Mouse (Mus musculus) liver, embryonic 11.5 days (tissue): ENCODE measurements around the gene Rgs17. TPM values are rescaled to one million over a fixed set of nuclear protein-coding genes. Genes with fewer than 3 reads are reported as not detected.

ENCODE experiments used
- ATAC-seq: fragments of 200-750 bp; cut with Nextera tagmentation; replicated peaks from 2 replicates; pipeline ENCODE4 v1.8.0; 2017; ENCODE audit warnings: moderate number of reproducible peaks, mild to moderate bottlenecking, moderate TSS enrichment, moderate library complexity; ENCODE audit not compliant: low FRiP score
- DNase-seq: peaks from one replicate; pipeline ENCODE4 v3.0.0-alpha.2; 2017; ENCODE audit warnings: low spot score
- H3K27ac ChIP-seq: fragments of 300-500 bp; sonication (generic); 2 replicates; pipeline ENCODE4 v1.5.1; 2014; ENCODE audit warnings: mild to moderate bottlenecking, low read depth, low read length, control low read depth
- H3K27me3 ChIP-seq: fragments of 300-500 bp; sonication (generic); replicated peaks from 2 replicates; pipeline ENCODE4 v1.6.1; 2014; ENCODE audit warnings: low read length, mixed read lengths; ENCODE audit not compliant: control insufficient read depth, insufficient read depth
- H3K36me3 ChIP-seq: fragments of 300-500 bp; sonication (generic); 2 replicates; pipeline ENCODE4 v1.6.1; 2014; ENCODE audit warnings: mild to moderate bottlenecking, low read length, moderate library complexity, mixed read lengths; ENCODE audit not compliant: control insufficient read depth, insufficient read depth
- H3K4me1 ChIP-seq: fragments of 300-500 bp; sonication (generic); replicated peaks from 2 replicates; pipeline ENCODE4 v1.6.1; 2014; ENCODE audit warnings: low read length, mixed read lengths; ENCODE audit not compliant: control insufficient read depth, insufficient read depth
- H3K4me2 ChIP-seq: fragments of 300-500 bp; sonication (generic); 2 replicates; pipeline ENCODE4 v1.6.1; 2014; ENCODE audit warnings: mild to moderate bottlenecking, control low read depth, moderate library complexity
- H3K4me3 ChIP-seq: fragments of 300-500 bp; sonication (generic); 2 replicates; pipeline ENCODE4 v1.5.1; 2014; ENCODE audit warnings: low read depth, low read length, control low read depth
- H3K9ac ChIP-seq: fragments of 300-500 bp; sonication (generic); 2 replicates; pipeline ENCODE4 v1.6.1; 2014; ENCODE audit warnings: low read depth, low read length, control low read depth
- H3K9me3 ChIP-seq: fragments of 300-500 bp; sonication (generic); 2 replicates; pipeline ENCODE4 v1.6.1; 2016; ENCODE audit warnings: low read length, inconsistent platforms, mixed read lengths; ENCODE audit not compliant: control insufficient read depth
- WGBS: fragments of 180-500 bp; shearing (Covaris S2); extraction: QIAGEN DNeasy Blood & Tissue Kit; methylation state at CpG from one replicate; pipeline ENCODE4 v1.1.7; 2014; 5-methylcytosine and 5-hydroxymethylcytosine counted together
- polyA plus RNA-seq: library from polyadenylated mRNA; unstranded; fragments of >200 nt; fragmentation: Nextera tagmentation; extraction: Ambion mirVana; gene quantifications from 2 replicates; pipeline ENCODE4 v1.2.1, GENCODE M21; 2014

The Rgs17 gene
- polyA plus RNA-seq, 1 experiment from 2014 or later = 0.59 TPM

- peak overlapping the region; percentile 84 for H3K4me3 ChIP-seq
- H3K9me3 ChIP-seq = no peaks in the 10 kb centered on the region
- H3K4me1 ChIP-seq = peaks cover 18% of the 10 kb centered on the region
- 38% methylated on average over 6 of the region's 6 CpGs for WGBS
- DNase-seq (no peak), ATAC-seq (no peak)
- H3K9ac ChIP-seq = peak overlapping the region; percentile 59
- peaks cover 42% of the 10 kb centered on the region for H3K36me3 ChIP-seq
- no peaks in the 10 kb centered on the region for H3K27me3 ChIP-seq
- H3K27ac ChIP-seq = no peak overlapping the region
- peak overlapping the region; percentile 89 for H3K4me2 ChIP-seq
These were observed 119.3 kb downstream of the Rgs17 start for GRCm38 (mm10) chr10:5802866-5803265.

GRCm38 (mm10) chr10:5800490-5800889, 121.7 kb downstream of the Rgs17 start:
- no peaks in the 10 kb centered on the region for H3K27me3 ChIP-seq
- H3K9me3 ChIP-seq = no peaks in the 10 kb centered on the region
- H3K4me3 ChIP-seq = no peak overlapping the region
- peaks cover 43% of the 10 kb centered on the region for H3K36me3 ChIP-seq
- H3K9ac ChIP-seq = no peak overlapping the region
- 97% methylated on average over 1 of the region's 1 CpGs for WGBS
- no peak for DNase-seq
- no peak overlapping the region for H3K4me2 ChIP-seq
- peaks cover 12% of the 10 kb centered on the region for H3K4me1 ChIP-seq
- ATAC-seq = no peak
- no peak overlapping the region for H3K27ac ChIP-seq

GRCm38 (mm10) chr10:5798069-5798468, 124.1 kb downstream of the Rgs17 start:
- Histone ChIP-seq H3K36me3 (peaks cover 43% of the 10 kb centered on the region), H3K4me3 (no peak overlapping the region), H3K27me3 (no peaks in the 10 kb centered on the region), H3K27ac (no peak overlapping the region), H3K4me2 (no peak overlapping the region), H3K4me1 (peaks cover 8% of the 10 kb centered on the region), H3K9me3 (no peaks in the 10 kb centered on the region), H3K9ac (no peak overlapping the region)
- ATAC-seq = peak; percentile 56
- DNase-seq = no peak
- 81% methylated on average over 4 of the region's 4 CpGs for WGBS

- H3K9ac ChIP-seq = no peak overlapping the region
- H3K36me3 ChIP-seq = no peaks in the 10 kb centered on the region
- H3K27me3 ChIP-seq = no peaks in the 10 kb centered on the region
- WGBS = 21% methylated on average over 12 of the region's 12 CpGs
- H3K4me2 ChIP-seq = no peak overlapping the region
- H3K9me3 ChIP-seq = no peaks in the 10 kb centered on the region
- no peak for ATAC-seq
- H3K4me1 ChIP-seq = no peaks in the 10 kb centered on the region
- no peak for DNase-seq
- H3K27ac ChIP-seq = no peak overlapping the region
- no peak overlapping the region for H3K4me3 ChIP-seq
These were observed 131.5 kb downstream of the Rgs17 start for GRCm38 (mm10) chr10:5790657-5791056.

GRCm38 (mm10) chr10:5786923-5787322, 135.3 kb downstream of the Rgs17 start:
- H3K4me2 ChIP-seq = no peak overlapping the region
- ATAC-seq = no peak
- H3K9ac ChIP-seq = no peak overlapping the region
- no peaks in the 10 kb centered on the region for H3K9me3 ChIP-seq
- WGBS = 24% methylated on average over 4 of the region's 4 CpGs
- H3K4me3 ChIP-seq = no peak overlapping the region
- no peaks in the 10 kb centered on the region for H3K36me3 ChIP-seq
- DNase-seq = no peak
- no peak overlapping the region for H3K27ac ChIP-seq
- H3K27me3 ChIP-seq = no peaks in the 10 kb centered on the region
- no peaks in the 10 kb centered on the region for H3K4me1 ChIP-seq

Other genes starting within 250 kb of the Rgs17 start
- gene Fbxo5, start 116.8 kb downstream of the Rgs17 start, polyA plus RNA-seq = 94.5 and 99.7 TPM in 2 replicates
- gene Mtrf1l, start 98.5 kb downstream of the Rgs17 start, polyA plus RNA-seq = 12.6 and 13.4 TPM in 2 replicates